Mouse (Mus musculus): ENCODE results near the gene Usf1.
A peak's percentile ranks its signal among the peaks of the same experiment; 100 is the strongest.

The Usf1 gene

DNA sequence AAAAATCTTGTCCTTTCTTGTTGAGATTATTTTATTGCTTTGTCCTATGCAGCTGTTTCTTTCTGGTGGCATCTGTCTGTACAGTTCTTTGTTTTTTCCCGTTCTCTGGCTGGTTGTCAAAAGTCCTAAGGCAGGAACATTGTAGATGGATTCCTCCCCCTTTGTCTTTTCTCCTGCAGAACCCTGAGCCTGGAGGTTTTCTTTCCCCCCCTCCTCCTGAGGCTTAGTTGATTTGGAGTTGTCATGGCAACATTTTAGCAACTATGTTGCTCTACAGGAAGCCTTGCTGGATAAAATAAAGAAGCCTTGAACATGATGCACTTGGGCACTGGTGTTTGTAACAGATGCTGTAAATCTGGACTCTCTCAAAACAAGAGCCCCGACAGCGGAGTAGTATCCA, 1.3 kb downstream of the Usf1 start:
- ATAC-seq (ENCODE audit: insufficient number of reproducible peaks, low FRiP score, low TSS enrichment), result no peak

DNA sequence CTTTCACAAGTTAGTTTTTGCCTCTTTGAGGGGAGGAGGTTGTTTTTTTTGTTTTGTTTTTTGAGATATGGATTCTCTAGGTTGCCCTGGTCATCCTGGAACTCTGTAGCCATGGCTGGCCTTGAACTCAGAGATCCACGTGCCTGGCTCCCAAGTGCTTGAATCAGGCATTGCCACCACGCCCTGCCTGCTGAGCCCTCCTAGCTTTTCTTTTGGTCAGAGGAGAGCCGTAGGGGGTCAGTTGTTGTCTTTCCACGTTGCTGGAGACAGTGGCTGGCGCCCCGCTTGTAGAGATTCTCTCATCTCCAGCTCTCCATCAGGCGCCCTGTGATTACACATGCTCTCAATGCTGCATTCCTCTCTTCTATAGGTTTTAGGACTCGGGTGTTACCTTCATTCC, 2.5 kb downstream of the Usf1 start:
- ATAC-seq (ENCODE audit: insufficient number of reproducible peaks, low FRiP score, low TSS enrichment), result no peak

DNA sequence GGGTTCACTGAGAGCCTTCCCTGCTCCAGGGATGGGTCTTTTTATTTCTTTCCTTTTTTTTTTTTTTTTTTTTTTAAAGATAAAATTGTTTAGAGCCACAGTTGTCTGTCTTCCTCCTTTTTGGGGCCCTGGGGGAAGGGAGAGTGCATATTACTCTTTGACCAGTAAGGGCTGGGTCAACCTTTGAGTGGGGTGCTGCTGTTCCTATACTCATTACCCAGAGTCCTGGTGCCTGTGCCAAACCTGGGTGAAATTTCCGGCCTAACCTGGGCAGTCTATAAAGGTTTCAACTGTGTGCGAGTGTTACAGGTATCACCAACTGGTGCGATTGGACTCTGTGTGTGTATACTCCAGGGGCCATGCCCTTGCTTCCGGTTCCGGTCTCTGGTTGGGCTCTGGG, 7.5 kb downstream of the Usf1 start, which contains the start of gene Tstd1:
TSS of gene Tstd1 (plus strand) at position 213 of the 400 bp plus-strand sequence.
- no peak for ATAC-seq (ENCODE audit: insufficient number of reproducible peaks, low FRiP score, low TSS enrichment)

DNA sequence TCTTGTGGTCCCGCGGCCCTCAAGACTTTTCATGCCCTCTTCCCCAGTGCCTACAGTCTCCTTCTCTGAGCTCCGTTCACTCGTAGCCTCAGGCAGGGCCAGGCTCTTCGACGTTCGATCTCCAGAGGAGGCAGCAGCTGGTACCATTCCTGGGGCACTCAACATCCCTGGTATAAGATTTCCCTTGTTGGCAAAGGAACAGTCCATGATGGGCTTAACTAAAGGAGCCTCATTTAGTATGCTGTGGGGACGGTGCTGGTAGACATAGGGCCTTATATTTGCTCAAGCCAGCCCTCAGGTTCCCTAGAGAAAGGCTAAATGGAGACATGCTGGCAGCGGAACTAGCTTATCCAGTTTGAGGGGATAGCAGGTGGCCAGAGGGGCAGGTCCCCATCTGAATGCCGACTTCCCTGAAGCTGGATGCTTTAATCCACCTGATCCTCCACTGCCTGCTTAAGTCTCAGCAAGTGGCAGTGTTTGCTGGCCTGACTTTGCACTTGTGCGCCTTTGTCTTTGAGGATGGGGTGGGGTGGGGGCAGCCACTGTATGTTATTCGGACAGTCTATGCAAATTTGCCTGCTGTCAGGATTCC, 8.3 kb downstream of the Usf1 start:
- no peak for ATAC-seq (ENCODE audit: insufficient number of reproducible peaks, low FRiP score, low TSS enrichment)

DNA sequence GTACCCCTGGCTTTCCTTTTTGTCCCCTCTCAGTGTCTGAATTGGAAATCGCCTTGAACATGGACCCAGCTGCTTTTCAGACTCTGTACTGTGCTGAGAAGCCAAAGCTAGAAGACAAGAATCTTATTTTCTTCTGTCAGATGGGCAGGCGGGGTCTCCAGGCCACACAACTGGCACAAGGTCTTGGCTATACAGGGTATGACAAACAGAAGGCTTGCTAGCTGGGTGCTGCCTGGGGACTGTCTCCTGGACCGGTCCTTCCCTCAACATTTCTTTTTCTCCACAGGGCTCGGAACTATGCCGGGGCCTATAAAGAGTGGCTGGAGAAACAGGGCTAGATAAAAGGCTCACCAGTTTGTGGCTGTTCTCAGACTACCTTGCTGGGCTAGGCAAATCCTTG, 8.8 kb downstream of the Usf1 start:
- no peak for ATAC-seq (ENCODE audit: insufficient number of reproducible peaks, low FRiP score, low TSS enrichment)

DNA sequence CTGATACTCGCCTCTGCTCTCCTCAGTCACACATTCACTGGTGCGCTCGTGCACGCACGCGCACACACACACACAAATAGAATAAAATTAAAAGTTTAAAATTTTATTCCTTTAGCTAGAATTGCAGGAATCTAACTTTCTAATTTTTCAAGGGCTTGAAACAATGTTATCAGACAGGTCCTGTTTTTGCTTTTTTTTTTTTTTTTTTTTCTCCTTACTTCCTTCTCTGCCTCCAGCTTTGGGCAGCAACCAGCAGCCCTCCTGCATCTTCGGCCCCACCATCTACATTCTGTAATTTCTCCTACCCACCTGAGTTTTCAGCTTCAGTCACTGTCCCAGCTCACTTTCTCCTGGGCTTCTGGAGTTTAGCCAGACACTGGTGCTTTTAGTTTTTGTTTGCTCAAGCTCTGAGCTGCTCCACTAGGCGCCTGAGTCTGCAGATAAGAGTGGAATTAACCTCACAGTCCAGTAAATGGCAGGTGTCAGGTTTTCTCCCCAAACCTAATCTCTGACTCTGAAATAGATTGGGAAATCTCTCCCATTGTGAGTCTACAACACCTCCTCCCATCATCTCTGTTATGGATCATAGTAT, 11.5 kb downstream of the Usf1 start:
- no peak for ATAC-seq (ENCODE audit: insufficient number of reproducible peaks, low FRiP score, low TSS enrichment)

DNA sequence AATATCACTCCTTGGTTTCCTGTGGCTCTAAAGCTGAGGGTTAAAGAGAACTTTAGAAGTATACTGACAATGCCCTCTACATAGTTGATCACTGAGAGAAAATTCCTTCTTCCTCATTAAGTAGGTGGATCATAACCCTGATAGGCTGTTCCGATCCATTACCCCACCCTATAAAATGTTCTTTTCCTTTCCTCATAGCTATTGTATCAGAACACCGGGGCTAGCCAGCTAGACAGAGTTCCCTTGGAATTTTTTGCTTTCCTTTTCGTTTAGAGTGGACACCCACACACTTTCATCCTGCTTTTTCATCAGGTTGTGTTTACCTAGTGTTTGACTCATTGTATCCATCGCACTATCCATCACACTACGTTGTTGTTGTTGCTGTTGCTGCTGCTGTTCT, 13.5 kb downstream of the Usf1 start:
- no peak for ATAC-seq (ENCODE audit: insufficient number of reproducible peaks, low FRiP score, low TSS enrichment)

DNA sequence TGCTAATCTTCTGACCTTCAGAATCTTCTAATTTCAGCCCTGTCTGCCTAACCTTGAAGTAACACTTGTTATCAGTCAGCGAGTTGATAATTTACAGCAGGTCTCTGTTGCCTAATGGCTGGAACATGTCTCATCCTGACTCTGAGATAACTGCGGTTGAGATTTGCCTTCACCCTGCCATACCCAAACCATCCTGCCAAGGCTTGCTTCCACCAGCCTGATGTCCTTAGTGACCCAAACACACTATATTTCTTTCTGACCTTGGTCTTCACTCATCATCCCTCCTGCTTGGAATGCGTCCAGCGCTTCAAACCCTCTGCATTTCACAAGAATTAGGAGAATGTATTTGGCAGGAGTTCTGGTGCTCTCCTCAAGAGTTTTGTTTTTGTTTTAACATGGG, 14.0 kb downstream of the Usf1 start:
- no peak for ATAC-seq (ENCODE audit: insufficient number of reproducible peaks, low FRiP score, low TSS enrichment)

DNA sequence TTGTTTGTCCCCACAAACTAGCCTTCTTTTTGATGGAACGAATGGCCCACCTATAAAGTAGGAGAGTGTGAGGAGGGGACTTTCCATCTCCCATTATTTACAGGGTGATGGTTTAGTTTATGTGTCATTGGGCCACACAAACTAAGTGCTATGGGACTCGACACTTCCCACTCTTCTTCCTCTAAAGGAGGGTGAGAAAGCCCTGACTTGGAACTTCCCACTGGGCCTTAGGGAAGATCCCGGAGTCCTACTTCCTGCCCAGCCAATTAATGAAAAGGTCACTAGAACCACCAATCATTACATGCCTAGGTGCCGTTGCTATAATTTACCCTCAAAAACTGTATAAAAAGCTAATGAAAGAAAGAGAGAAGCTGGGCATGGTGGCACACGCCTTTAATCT, 21.0 kb downstream of the Usf1 start:
- ATAC-seq (ENCODE audit: insufficient number of reproducible peaks, low FRiP score, low TSS enrichment), result no peak

DNA sequence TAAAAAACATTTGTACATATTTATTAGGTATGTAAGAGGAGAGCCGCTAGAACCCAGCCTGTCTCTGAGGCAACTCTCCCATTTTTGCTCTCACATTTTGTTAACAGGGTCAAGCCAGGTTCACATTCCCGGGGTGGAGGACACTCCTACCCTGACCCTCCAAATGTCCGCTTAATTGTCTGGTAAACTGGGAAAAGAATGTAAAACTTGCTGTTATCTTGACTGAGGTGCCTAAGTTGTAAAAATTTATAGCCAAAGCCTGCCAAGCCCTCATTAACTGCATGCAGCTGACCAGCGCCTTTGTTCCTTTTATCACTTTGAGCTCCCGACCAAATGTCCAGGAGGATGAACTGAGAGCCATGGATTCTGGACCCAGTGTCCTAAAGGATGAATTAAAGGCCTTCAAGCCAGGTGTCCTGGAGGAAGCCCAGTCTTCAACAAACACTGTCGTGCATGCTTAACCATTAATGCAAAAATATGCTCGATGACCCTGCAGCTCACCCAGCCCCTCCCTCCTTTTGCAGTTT, 24.2 kb downstream of the Usf1 start:
- no peak for ATAC-seq (ENCODE audit: insufficient number of reproducible peaks, low FRiP score, low TSS enrichment)

DNA sequence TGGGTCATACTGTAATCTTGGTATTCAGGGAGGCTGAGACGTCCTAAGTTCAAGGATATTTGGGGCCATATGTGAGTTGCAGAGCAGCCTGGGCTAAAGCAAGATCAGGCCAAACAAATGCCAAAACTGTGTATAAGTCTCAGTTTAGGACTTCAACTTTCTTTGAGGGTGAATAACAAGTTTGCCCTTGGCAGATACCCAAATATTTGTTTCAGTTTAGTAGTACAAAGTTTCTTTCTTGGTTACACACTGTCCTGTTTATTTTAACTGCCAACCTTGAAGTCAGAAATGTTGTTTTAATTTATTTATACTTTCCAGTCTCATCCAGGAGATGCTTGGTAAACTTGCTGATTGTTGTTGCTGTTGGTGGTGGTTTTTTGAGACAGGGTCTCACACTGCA, 24.9 kb downstream of the Usf1 start:
- ATAC-seq (ENCODE audit: insufficient number of reproducible peaks, low FRiP score, low TSS enrichment), result no peak

DNA sequence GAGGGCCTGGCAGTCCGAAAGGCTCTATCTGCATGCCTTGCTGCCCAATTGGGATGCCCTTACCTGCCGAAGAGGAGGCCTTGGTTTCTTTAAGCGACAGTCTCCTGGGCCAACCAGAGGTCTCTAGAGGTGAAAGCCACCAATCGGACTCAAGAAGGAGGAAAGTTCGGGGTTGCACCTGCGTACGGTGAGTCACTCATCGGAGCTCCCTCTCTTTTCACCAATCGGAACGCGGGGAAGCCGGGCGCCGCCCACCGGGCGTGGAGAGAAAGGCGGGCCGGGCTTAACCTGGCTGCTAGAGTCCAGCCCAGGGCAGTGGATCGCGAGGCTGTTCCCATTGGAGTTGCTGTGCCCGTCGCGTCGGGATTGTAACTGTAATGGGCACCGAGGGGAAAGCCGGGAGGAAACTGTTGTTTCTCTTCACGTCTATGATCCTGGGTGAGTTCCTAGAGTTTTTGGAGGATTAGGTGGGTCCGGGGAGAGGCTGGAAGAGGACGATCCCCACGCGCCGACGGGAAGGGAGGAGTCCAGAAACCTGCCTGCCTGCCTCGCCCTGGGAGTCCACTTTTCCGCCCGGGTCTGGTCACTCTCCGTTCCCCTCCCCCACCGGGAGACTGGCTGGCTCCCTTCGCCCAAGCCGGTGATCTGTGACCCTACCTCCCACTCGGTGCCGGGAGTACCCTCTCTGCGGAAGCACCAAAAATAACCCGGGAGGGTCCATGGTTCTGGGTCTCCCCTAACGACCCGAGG, 26.3 kb downstream of the Usf1 start, which contains the start of gene F11r:
TSS of gene F11r (plus strand) at position 272 of the 750 bp plus-strand sequence.
- peak; percentile 99 for ATAC-seq (ENCODE audit: insufficient number of reproducible peaks, low FRiP score, low TSS enrichment)

DNA sequence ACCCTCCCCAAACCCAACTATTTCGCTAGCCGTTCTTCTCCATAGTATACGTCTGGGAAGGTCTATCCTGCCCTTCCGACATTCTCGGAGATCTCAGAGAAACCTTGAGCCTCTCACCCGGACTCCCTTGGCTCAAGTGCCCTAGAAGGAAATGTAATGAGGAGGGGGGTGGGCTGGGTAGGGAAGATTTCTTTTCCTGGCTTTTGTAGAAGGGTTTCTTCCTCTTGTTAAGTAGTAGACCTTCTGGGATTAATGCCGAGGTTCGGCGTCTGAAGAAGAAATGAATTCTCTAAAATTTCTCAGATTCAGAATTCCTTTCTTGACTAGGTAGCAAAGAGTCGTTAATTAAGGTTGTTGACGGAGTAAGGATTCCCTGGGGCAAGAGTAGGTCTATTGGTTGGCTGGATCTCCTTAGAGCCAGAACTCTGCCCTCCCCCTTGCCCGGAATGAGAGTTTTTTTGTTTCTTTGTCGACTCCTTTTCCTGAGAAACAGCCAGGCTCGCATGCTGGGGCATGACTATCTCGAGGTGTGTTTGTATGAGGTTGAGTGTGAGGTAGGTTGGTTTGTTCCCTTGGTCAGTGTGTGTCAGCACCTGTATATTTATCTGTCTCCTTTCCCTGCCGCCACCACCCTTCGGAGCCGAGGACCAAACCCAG, 27.0 kb downstream of the Usf1 start:
- no peak for ATAC-seq (ENCODE audit: insufficient number of reproducible peaks, low FRiP score, low TSS enrichment)

DNA sequence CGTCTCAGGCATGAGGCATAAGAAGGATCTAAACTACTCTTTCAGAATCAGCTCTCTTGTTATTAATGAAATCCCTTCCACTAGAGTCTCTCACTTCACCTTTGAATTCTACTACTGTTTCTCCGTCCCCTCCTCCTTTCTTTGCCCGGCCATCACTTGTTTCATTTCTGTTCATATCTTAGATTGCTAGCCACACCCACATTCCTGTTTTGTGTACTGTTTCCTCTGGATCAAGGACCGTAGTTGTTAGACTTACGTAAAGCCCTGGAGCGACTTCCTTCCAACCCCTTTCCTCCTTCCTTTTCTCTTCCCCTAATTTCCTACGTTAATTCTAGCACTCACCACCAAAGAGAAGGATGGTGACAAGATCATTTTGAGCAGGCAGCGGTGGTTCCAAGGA, 28.0 kb downstream of the Usf1 start:
- no peak for ATAC-seq (ENCODE audit: insufficient number of reproducible peaks, low FRiP score, low TSS enrichment)

DNA sequence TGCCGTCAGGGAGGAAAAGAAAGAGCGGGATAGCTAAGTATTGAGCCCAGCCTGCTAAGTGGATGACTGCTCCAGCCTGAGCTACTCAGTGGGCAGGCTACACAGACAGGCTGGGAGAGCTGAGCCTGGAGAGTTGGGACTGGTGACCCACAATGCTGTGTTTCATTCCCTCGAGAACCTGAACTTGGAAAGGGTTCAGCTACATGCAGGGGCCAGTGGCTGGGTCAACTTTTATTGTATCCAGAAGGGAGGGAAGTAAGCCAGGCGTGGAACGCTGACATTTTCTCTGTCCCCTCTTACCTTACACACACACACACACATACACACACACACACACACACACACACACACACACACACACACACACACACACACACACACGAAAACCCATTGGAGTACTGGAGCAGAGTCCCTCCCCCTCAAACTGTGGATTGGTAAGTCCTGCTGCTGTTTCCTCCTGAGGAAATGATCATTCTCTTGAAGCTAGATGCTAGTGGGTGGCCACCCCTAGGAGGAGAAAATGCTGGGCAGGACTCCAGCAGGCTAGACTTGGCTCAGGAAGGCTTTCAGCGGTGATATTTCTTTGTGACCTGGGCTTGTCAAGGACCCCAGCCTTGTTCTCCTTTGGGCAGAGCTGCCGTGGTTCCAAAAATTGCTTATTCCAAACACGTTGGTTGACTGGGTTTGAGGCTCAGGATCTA, 29.1 kb downstream of the Usf1 start:
- no peak for ATAC-seq (ENCODE audit: insufficient number of reproducible peaks, low FRiP score, low TSS enrichment)

DNA sequence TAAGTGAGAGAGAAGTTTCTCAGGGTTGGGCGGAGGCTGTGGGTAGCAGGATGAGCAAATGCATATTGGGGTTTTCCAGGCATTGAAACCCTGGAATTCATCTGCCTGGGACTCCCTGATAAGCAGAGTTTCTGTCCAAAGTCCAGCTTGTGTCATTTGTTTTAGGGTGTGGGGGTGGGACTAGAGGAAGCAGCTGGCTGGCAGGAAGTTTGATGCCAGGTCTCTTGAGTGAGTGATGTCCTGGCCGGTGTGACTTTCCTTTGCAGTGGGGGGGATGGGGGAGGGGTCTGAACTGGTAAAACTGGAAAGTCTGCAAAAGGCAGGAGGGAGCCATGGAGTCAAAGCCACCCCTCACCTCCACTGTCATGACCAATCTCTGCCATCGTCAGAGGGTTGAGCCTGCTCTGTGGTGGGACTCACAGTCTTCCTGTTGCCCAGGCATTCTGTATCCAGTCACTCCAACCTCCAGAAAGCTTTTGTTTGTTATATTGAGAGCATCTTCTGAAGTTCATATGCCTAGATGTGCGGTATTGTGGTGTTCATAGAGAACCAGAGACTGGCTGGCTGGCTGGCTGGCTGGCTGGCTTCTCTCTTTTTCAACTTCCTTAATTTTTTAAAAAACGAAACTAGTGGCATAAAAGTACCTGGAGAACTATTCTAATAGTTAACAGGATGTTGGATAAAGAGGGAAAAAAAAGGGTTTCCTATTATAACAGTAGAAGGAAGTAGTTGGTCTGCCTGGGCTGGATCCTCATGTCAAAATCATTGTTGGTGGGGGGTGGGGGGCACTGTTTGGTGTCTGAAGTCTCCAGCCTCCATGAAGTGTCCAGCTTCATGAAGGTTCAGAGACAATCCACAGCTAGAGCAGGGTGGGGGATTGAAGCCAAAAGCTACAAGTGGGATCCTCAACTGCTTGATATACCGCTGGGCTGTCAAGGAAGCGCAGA, 30.6 kb downstream of the Usf1 start:
- ATAC-seq (ENCODE audit: insufficient number of reproducible peaks, low FRiP score, low TSS enrichment), result no peak

DNA sequence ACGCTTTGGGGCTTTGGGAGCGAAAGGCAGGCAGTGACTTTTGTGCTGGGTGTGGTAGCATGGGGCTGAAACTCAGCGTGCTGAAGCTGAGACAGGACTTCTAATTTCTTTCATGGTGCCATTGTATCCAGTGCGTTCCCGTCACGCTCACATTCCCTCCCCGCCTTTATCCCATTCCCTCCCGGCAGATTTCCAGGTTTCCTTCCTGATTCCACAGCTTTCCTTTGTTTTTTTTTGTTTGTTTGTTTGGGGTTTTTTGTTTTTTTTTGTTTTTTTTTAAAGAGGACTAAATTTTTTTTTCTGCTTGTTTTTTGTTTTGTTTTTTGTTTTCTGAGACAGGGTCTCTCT, 31.3 kb downstream of the Usf1 start:
- no peak for ATAC-seq (ENCODE audit: insufficient number of reproducible peaks, low FRiP score, low TSS enrichment)

DNA sequence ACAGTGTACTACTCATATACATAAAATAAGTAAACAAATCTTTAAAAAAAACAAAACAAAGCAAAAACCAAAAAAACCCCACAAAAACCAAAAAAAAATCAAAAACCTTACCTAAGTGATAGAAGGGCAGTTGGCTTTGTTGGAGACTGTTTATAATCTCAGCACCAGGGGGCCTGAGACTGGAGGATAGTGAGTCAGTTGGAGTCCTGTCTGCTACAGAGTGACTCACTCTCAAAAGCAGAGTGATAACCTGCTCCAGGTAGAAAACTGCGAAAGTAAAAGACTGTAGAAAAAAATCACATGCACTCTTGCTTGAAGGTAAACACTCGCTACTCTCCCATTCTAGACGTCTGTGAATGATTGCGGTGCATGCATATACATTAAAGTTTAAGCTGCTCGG, 33.9 kb downstream of the Usf1 start:
- ATAC-seq (ENCODE audit: insufficient number of reproducible peaks, low FRiP score, low TSS enrichment), result no peak

DNA sequence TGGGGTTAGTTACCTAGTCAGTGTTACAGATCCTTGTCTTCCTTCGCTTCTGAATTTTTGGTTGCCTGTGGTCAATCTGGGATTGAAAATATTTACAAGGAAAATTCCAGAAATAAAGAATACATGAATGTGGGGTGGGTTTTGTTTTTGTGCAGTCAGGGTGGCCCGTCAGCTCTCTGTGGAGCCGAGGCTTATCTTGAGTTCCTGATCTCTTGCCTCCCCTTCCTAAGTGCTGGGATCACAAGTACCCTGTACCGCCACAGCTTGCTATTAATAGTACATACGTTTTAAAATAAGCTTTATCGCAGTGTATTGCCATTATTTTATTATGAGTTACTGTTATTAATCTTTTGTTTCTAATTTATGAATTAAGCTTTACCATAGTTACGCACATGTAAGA, 35.7 kb downstream of the Usf1 start:
- no peak for ATAC-seq (ENCODE audit: insufficient number of reproducible peaks, low FRiP score, low TSS enrichment)

DNA sequence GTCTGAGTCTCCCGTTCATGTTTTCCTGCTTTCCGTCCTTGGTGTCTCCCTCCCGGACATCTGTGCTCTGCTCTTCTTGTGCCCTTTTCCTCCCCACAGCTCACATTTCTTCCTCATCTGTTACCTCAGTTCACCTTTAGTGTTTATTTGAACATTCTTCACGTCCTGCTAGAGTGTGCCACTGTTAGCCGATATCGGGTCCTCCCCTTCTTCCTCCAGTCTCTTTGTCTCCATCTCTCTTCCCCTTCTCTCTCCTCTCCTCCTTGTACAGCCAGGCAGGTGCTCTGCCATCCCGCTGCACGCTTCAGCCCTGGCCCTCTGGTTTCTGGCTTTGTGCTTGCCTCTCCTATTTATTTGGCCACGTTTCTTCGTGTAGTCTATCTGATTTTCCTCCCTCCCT, 36.6 kb downstream of the Usf1 start:
- ATAC-seq (ENCODE audit: insufficient number of reproducible peaks, low FRiP score, low TSS enrichment), result no peak

Measured in cerebellum, adult (tissue).